Mouse (Mus musculus): Measurements from ENCODE around the gene Ebi3. TPM values are rescaled to one million over a fixed set of nuclear protein-coding genes. Genes with fewer than 3 reads are reported as not detected.
A peak's percentile ranks its signal among the peaks of the same experiment; 100 is the strongest.

The Ebi3 gene
- total and polyA plus RNA-seq, 3 experiments, result 0.34 to 4.1 (median 0.91) TPM

- H3K36me3 ChIP-seq (ENCODE audit: control insufficient read depth, insufficient read depth, low read length), result no peaks in the 10 kb centered on the region
- peaks cover 1% of the 10 kb centered on the region; the same call in 1 of the 2 replicates for H3K4me1 ChIP-seq (ENCODE audit: control insufficient read depth, insufficient read depth, low read length)
- H3K27ac ChIP-seq, result peak overlapping the region; percentile 94
- intact Hi-C loops (cut with DNase I), result loop anchor here (2.0 to 5.0 kb wide), 2 partner anchors 13 to 53 kb away; partner anchors contain the start of genes Yju2 and Zfp959
- no peaks in the 10 kb centered on the region for H3K27me3 ChIP-seq (ENCODE audit: control insufficient read depth, insufficient read depth, low read length)
- peak overlapping the region; percentile 64 for H3K4me3 ChIP-seq
- peak overlapping the region; percentile 73 for H3K9ac ChIP-seq (ENCODE audit: low read depth, low read length)
- DNase-seq, result peak in 1 of 2 experiments; percentile 17
- WGBS, result 22% methylated on average over 5 of the region's 5 CpGs
- TF ChIP-seq CTCF (IDR thresholded peaks at IDR 0.05), result no peak
- no peak for TF ChIP-seq EP300 (IDR thresholded peaks at IDR 0.05; ENCODE audit: insufficient read depth, low read depth, low read length)
- TF ChIP-seq POLR2A (IDR thresholded peaks at IDR 0.05; ENCODE audit: insufficient read depth, low read depth, low read length), result no peak
- no peaks in the 10 kb centered on the region; the same call in 1 of the 2 replicates for H3K79me2 ChIP-seq (replicated peaks; ENCODE audit: control insufficient read depth, insufficient read depth, low read length)
These were observed 6.7 kb upstream of the Ebi3 start for GRCm38 (mm10) chr17:55945696-55946095.

GRCm38 (mm10) chr17:55948647-55949046 lies 3.8 kb upstream of the Ebi3 start:
- H3K27ac ChIP-seq, result no peak overlapping the region
- WGBS, result 85% methylated on average over 4 of the region's 4 CpGs
- no peaks in the 10 kb centered on the region for H3K79me2 ChIP-seq (replicated peaks; ENCODE audit: control insufficient read depth, insufficient read depth, low read length)
- no peak overlapping the region for H3K4me3 ChIP-seq
- TF ChIP-seq POLR2A (IDR thresholded peaks at IDR 0.05; ENCODE audit: insufficient read depth, low read depth, low read length) (no peak), CTCF (IDR thresholded peaks at IDR 0.05) (no peak), EP300 (IDR thresholded peaks at IDR 0.05; ENCODE audit: insufficient read depth, low read depth, low read length) (no peak)
- H3K36me3 ChIP-seq (ENCODE audit: control insufficient read depth, insufficient read depth, low read length), result no peaks in the 10 kb centered on the region
- intact Hi-C loops (cut with DNase I), result loop anchor here (5.0 kb wide), 1 partner anchor 56 kb away; the partner anchor contains the start of gene Zfp959
- no peaks in the 10 kb centered on the region for H3K27me3 ChIP-seq (ENCODE audit: control insufficient read depth, insufficient read depth, low read length)
- H3K4me1 ChIP-seq (ENCODE audit: control insufficient read depth, insufficient read depth, low read length), result peaks cover 1% of the 10 kb centered on the region; the same call in 1 of the 2 replicates
- DNase-seq, result no peak
- H3K9ac ChIP-seq (ENCODE audit: low read depth, low read length), result no peak overlapping the region

GRCm38 (mm10) chr17:55949400-55949799 lies 3.0 kb upstream of the Ebi3 start, which contains the start of gene Zfp119b:
Gene Zfp119b (minus strand): TSS chr17:55949500.
- intact Hi-C loops (cut with DNase I), result loop anchor here (5.0 kb wide), 1 partner anchor 57 kb away; the partner anchor contains the start of gene Zfp959
- WGBS, result 79% methylated on average over 2 of the region's 2 CpGs
- H3K36me3 ChIP-seq (ENCODE audit: control insufficient read depth, insufficient read depth, low read length), result no peaks in the 10 kb centered on the region
- TF ChIP-seq POLR2A (IDR thresholded peaks at IDR 0.05; ENCODE audit: insufficient read depth, low read depth, low read length) (no peak), CTCF (IDR thresholded peaks at IDR 0.05) (no peak), EP300 (IDR thresholded peaks at IDR 0.05; ENCODE audit: insufficient read depth, low read depth, low read length) (no peak)
- no peak within 1 kb of the TSS for H3K9ac ChIP-seq (ENCODE audit: low read depth, low read length)
- no peak for DNase-seq
- H3K27me3 ChIP-seq (ENCODE audit: control insufficient read depth, insufficient read depth, low read length), result no peaks in the 10 kb centered on the region
- H3K27ac ChIP-seq, result no peak within 1 kb of the TSS
- no peaks in the 10 kb centered on the region for H3K79me2 ChIP-seq (replicated peaks; ENCODE audit: control insufficient read depth, insufficient read depth, low read length)
- H3K4me3 ChIP-seq, result no peak within 1 kb of the TSS
- no peaks in the 10 kb centered on the region; the same call in 1 of the 2 replicates for H3K4me1 ChIP-seq (ENCODE audit: control insufficient read depth, insufficient read depth, low read length)

- H3K36me3 ChIP-seq (ENCODE audit: control insufficient read depth, insufficient read depth, low read length), result no peaks in the 10 kb centered on the region
- no peaks in the 10 kb centered on the region for H3K79me2 ChIP-seq (replicated peaks; ENCODE audit: control insufficient read depth, insufficient read depth, low read length)
- H3K27ac ChIP-seq, result no peak overlapping the region
- intact Hi-C loops (cut with DNase I), result loop anchor here (10.0 kb wide), 1 partner anchor 304 kb away; the partner anchor contains the start of gene Fem1a
- H3K27me3 ChIP-seq (ENCODE audit: control insufficient read depth, insufficient read depth, low read length), result no peaks in the 10 kb centered on the region
- TF ChIP-seq EP300 (IDR thresholded peaks at IDR 0.05; ENCODE audit: insufficient read depth, low read depth, low read length) (no peak), CTCF (IDR thresholded peaks at IDR 0.05) (no peak), POLR2A (IDR thresholded peaks at IDR 0.05; ENCODE audit: insufficient read depth, low read depth, low read length) (no peak)
- H3K9ac ChIP-seq (ENCODE audit: low read depth, low read length), result no peak overlapping the region
- no peak overlapping the region for H3K4me3 ChIP-seq
- no peaks in the 10 kb centered on the region for H3K4me1 ChIP-seq (ENCODE audit: control insufficient read depth, insufficient read depth, low read length)
- DNase-seq, result no peak
- 67% methylated on average over 9 of the region's 9 CpGs for WGBS
These were observed 1.8 kb upstream of the Ebi3 start for GRCm38 (mm10) chr17:55950601-55951000.

- no peak overlapping the region for H3K4me3 ChIP-seq
- H3K36me3 ChIP-seq (ENCODE audit: control insufficient read depth, insufficient read depth, low read length), result no peaks in the 10 kb centered on the region
- no peak for DNase-seq
- no peak overlapping the region for H3K9ac ChIP-seq (ENCODE audit: low read depth, low read length)
- intact Hi-C loops (cut with DNase I), result loop anchor here (10.0 kb wide), 1 partner anchor 303 kb away; the partner anchor contains the start of gene Fem1a
- H3K4me1 ChIP-seq (ENCODE audit: control insufficient read depth, insufficient read depth, low read length), result no peaks in the 10 kb centered on the region
- TF ChIP-seq POLR2A (IDR thresholded peaks at IDR 0.05; ENCODE audit: insufficient read depth, low read depth, low read length) (no peak), CTCF (IDR thresholded peaks at IDR 0.05) (no peak), EP300 (IDR thresholded peaks at IDR 0.05; ENCODE audit: insufficient read depth, low read depth, low read length) (no peak)
- no peaks in the 10 kb centered on the region for H3K27me3 ChIP-seq (ENCODE audit: control insufficient read depth, insufficient read depth, low read length)
- no peaks in the 10 kb centered on the region for H3K79me2 ChIP-seq (replicated peaks; ENCODE audit: control insufficient read depth, insufficient read depth, low read length)
- H3K27ac ChIP-seq, result no peak overlapping the region
These were observed 399 bp upstream of the Ebi3 start for GRCm38 (mm10) chr17:55952041-55952440.

GRCm38 (mm10) chr17:55953751-55954150 lies 1.3 kb downstream of the Ebi3 start:
- WGBS, result 61% methylated on average over 6 of the region's 6 CpGs
- no peaks in the 10 kb centered on the region for H3K36me3 ChIP-seq (ENCODE audit: control insufficient read depth, insufficient read depth, low read length)
- H3K9ac ChIP-seq (ENCODE audit: low read depth, low read length), result no peak overlapping the region
- no peak for DNase-seq
- no peak overlapping the region for H3K27ac ChIP-seq
- H3K79me2 ChIP-seq (replicated peaks; ENCODE audit: control insufficient read depth, insufficient read depth, low read length), result no peaks in the 10 kb centered on the region
- H3K4me3 ChIP-seq, result no peak overlapping the region
- no peaks in the 10 kb centered on the region for H3K27me3 ChIP-seq (ENCODE audit: control insufficient read depth, insufficient read depth, low read length)
- H3K4me1 ChIP-seq (ENCODE audit: control insufficient read depth, insufficient read depth, low read length), result peaks cover 2% of the 10 kb centered on the region; the same call in 1 of the 2 replicates
- intact Hi-C loops (cut with DNase I), result loop anchor here (10.0 kb wide), 1 partner anchor 301 kb away; the partner anchor contains the start of gene Fem1a
- TF ChIP-seq EP300 (IDR thresholded peaks at IDR 0.05; ENCODE audit: insufficient read depth, low read depth, low read length), result no peak
- no peak for TF ChIP-seq POLR2A (IDR thresholded peaks at IDR 0.05; ENCODE audit: insufficient read depth, low read depth, low read length)
- no peak for TF ChIP-seq CTCF (IDR thresholded peaks at IDR 0.05)

All from heart, adult 2 months (tissue).